Mouse (Mus musculus): ENCODE measurements at regions not wholly inside any gene's neighbourhood (a gene's known extent, or its start where the extent isn't known, plus 50 kb on each side); places are given as distances from the start of the nearest gene placed in this dataset.

DNA sequence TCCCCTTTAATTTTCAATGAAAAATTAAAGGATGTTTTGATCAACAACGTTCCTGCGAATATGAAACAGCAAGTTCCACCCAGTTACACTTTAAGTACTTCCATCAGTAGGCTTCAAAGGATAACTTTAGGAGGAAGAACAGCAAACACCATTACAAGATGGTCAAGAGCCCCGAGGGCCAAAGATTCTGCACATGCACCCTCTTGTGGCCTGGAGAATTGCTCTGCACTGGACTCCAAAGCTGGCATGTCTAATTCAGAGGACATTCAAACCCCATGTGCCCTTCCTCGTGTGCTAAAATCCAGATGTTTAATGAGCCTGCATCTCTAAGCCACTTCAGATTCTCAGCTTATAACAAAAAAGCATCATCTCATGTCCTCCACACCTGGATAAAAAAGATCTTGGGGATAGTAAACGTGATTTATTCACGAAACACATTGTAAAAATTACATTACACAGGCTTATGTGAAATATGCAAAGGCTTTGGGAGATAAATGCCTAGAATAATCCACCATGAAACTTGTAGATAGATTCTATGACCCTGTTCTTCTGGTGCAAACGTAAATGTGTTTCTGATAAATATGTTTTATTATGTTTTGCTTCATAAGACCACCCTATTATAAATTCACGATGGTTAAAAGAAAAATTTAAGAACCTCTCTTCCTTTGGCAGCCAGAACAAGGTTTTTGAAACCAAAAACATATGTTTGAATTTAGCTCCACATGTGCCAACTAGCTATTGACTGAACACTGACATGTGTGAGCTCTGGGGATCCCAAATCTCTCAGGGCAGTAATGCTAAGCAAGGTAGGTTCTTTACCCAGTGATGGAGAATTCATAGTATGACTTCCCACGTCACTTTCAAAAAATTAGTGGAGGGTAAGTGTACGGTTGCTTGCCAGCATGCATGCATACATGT lies 100.6 kb upstream of the Rfx3 start:
- TF ChIP-seq POLR2A (IDR thresholded peaks at IDR 0.05; ENCODE audit: control insufficient read depth, extremely low read depth, insufficient read depth, low read length, poor library complexity) (no peak), CTCF (IDR thresholded peaks at IDR 0.05; ENCODE audit: borderline replicate concordance, control insufficient read depth, extremely low read depth, insufficient read depth, low read length, poor library complexity) (no peak)

All from thymus, adult 2 months (tissue).